Mouse (Mus musculus): ENCODE results near the gene Fam189a1. TPM values are rescaled to one million over a fixed set of nuclear protein-coding genes. Genes with fewer than 3 reads are reported as not detected.

Gene Fam189a1
- polyA plus RNA-seq, 1 experiment from 2014 or later: 2.8 TPM

GRCm38 (mm10) chr7:65018036-65018679 is 138.2 kb downstream of the Fam189a1 start:
- no peak for ATAC-seq (ENCODE audit: low FRiP score)
- Histone ChIP-seq H3K27me3 (peaks cover 3% of the 10 kb centered on the region; the same call in 1 of the 2 replicates), H3K27ac (peak overlapping the region; percentile 56; the same call in 1 of the 2 replicates), H3K9ac (no peak overlapping the region), H3K4me2 (no peak overlapping the region), H3K36me3 (replicated peaks) (no peaks in the 10 kb centered on the region), H3K4me3 (replicated peaks) (no peak overlapping the region), H3K9me3 (no peaks in the 10 kb centered on the region), H3K4me1 (peaks cover 16% of the 10 kb centered on the region)
- 39% methylated on average over 8 of the region's 8 CpGs for WGBS

- 74% methylated on average over 5 of the region's 5 CpGs for WGBS
- Histone ChIP-seq H3K4me1 (peaks cover 16% of the 10 kb centered on the region), H3K36me3 (replicated peaks) (no peaks in the 10 kb centered on the region), H3K9me3 (no peaks in the 10 kb centered on the region), H3K4me2 (no peak overlapping the region), H3K27me3 (peaks cover 3% of the 10 kb centered on the region; the same call in 1 of the 2 replicates), H3K27ac (no peak overlapping the region), H3K4me3 (replicated peaks) (no peak overlapping the region), H3K9ac (no peak overlapping the region)
- ATAC-seq (ENCODE audit: low FRiP score): no peak; the same call in 1 of the 2 replicates
Observed at GRCm38 (mm10) chr7:65017348-65017747, 139.0 kb downstream of the Fam189a1 start.

- Histone ChIP-seq H3K4me3 (replicated peaks) (no peak overlapping the region), H3K36me3 (replicated peaks) (no peaks in the 10 kb centered on the region), H3K4me2 (no peak overlapping the region), H3K27ac (no peak overlapping the region), H3K9me3 (no peaks in the 10 kb centered on the region), H3K4me1 (peaks cover 8% of the 10 kb centered on the region), H3K9ac (no peak overlapping the region), H3K27me3 (no peaks in the 10 kb centered on the region)
- ATAC-seq (ENCODE audit: low FRiP score): no peak
- 37% methylated on average over 6 of the region's 6 CpGs for WGBS
Observed at GRCm38 (mm10) chr7:65011133-65011532, 145.2 kb downstream of the Fam189a1 start.

GRCm38 (mm10) chr7:65010275-65010674 is 146.1 kb downstream of the Fam189a1 start:
- Histone ChIP-seq H3K4me3 (replicated peaks) (no peak overlapping the region), H3K27ac (no peak overlapping the region), H3K4me1 (peaks cover 8% of the 10 kb centered on the region), H3K27me3 (no peaks in the 10 kb centered on the region), H3K4me2 (no peak overlapping the region), H3K9me3 (no peaks in the 10 kb centered on the region), H3K36me3 (replicated peaks) (no peaks in the 10 kb centered on the region), H3K9ac (no peak overlapping the region)
- ATAC-seq (ENCODE audit: low FRiP score): no peak
- 71% methylated on average over 6 of the region's 6 CpGs for WGBS

GRCm38 (mm10) chr7:65005731-65006130 is 150.6 kb downstream of the Fam189a1 start:
- H3K9ac ChIP-seq: no peak overlapping the region
- H3K27ac ChIP-seq: no peak overlapping the region
- no peaks in the 10 kb centered on the region for H3K36me3 ChIP-seq (replicated peaks)
- no peak for ATAC-seq (ENCODE audit: low FRiP score)
- peaks cover 5% of the 10 kb centered on the region; the same call in 1 of the 2 replicates for H3K4me1 ChIP-seq
- 51% methylated on average over 2 of the region's 2 CpGs for WGBS
- no peak overlapping the region for H3K4me3 ChIP-seq (replicated peaks)
- H3K4me2 ChIP-seq: no peak overlapping the region
- H3K27me3 ChIP-seq: no peaks in the 10 kb centered on the region
- no peaks in the 10 kb centered on the region for H3K9me3 ChIP-seq

GRCm38 (mm10) chr7:64999718-65000214 is 156.6 kb downstream of the Fam189a1 start:
- no peak overlapping the region for H3K27ac ChIP-seq
- no peaks in the 10 kb centered on the region for H3K9me3 ChIP-seq
- no peaks in the 10 kb centered on the region for H3K27me3 ChIP-seq
- H3K4me2 ChIP-seq: no peak overlapping the region
- H3K4me3 ChIP-seq (replicated peaks): no peak overlapping the region
- no peak for ATAC-seq (ENCODE audit: low FRiP score)
- H3K36me3 ChIP-seq (replicated peaks): no peaks in the 10 kb centered on the region
- H3K9ac ChIP-seq: no peak overlapping the region
- WGBS: 58% methylated on average over 4 of the region's 4 CpGs
- H3K4me1 ChIP-seq: 0 out of 2 replicates have a peak, but pooled peaks cover 4% of the 10 kb centered on the region

GRCm38 (mm10) chr7:64997743-64998142 is 158.6 kb downstream of the Fam189a1 start:
- no peak overlapping the region for H3K27ac ChIP-seq
- no peak overlapping the region for H3K9ac ChIP-seq
- H3K36me3 ChIP-seq (replicated peaks): no peaks in the 10 kb centered on the region
- no peak for ATAC-seq (ENCODE audit: low FRiP score)
- H3K4me3 ChIP-seq (replicated peaks): no peak overlapping the region
- WGBS: 93% methylated on average over 5 of the region's 5 CpGs
- H3K4me2 ChIP-seq: no peak overlapping the region
- H3K4me1 ChIP-seq: 0 out of 2 replicates have a peak, but pooled peaks cover 4% of the 10 kb centered on the region
- H3K27me3 ChIP-seq: no peaks in the 10 kb centered on the region
- no peaks in the 10 kb centered on the region for H3K9me3 ChIP-seq

GRCm38 (mm10) chr7:64995946-64996444 is 160.4 kb downstream of the Fam189a1 start:
- H3K9ac ChIP-seq: no peak overlapping the region
- ATAC-seq (ENCODE audit: low FRiP score): peak; percentile 49; the same call in 1 of the 2 replicates
- H3K4me2 ChIP-seq: no peak overlapping the region
- no peak overlapping the region for H3K4me3 ChIP-seq (replicated peaks)
- H3K4me1 ChIP-seq: 0 out of 2 replicates have a peak, but pooled peaks cover 4% of the 10 kb centered on the region
- no peaks in the 10 kb centered on the region for H3K9me3 ChIP-seq
- H3K27ac ChIP-seq: no peak overlapping the region
- H3K27me3 ChIP-seq: no peaks in the 10 kb centered on the region
- no peaks in the 10 kb centered on the region for H3K36me3 ChIP-seq (replicated peaks)
- 29% methylated on average over 8 of the region's 8 CpGs for WGBS

GRCm38 (mm10) chr7:64989406-64989805 is 167.0 kb downstream of the Fam189a1 start:
- Histone ChIP-seq H3K9me3 (no peaks in the 10 kb centered on the region), H3K4me1 (no peaks in the 10 kb centered on the region), H3K9ac (no peak overlapping the region), H3K36me3 (replicated peaks) (no peaks in the 10 kb centered on the region), H3K27me3 (no peaks in the 10 kb centered on the region), H3K4me2 (no peak overlapping the region), H3K4me3 (replicated peaks) (no peak overlapping the region), H3K27ac (no peak overlapping the region)
- ATAC-seq (ENCODE audit: low FRiP score): no peak
- 86% methylated on average over 4 of the region's 4 CpGs for WGBS

GRCm38 (mm10) chr7:64988015-64988414 is 168.4 kb downstream of the Fam189a1 start:
- no peak overlapping the region for H3K27ac ChIP-seq
- no peaks in the 10 kb centered on the region for H3K36me3 ChIP-seq (replicated peaks)
- H3K9ac ChIP-seq: no peak overlapping the region
- no peaks in the 10 kb centered on the region for H3K4me1 ChIP-seq
- 95% methylated on average over 2 of the region's 2 CpGs for WGBS
- H3K4me3 ChIP-seq (replicated peaks): no peak overlapping the region
- no peak for ATAC-seq (ENCODE audit: low FRiP score)
- H3K4me2 ChIP-seq: no peak overlapping the region
- no peaks in the 10 kb centered on the region for H3K9me3 ChIP-seq
- no peaks in the 10 kb centered on the region for H3K27me3 ChIP-seq

- H3K4me2 ChIP-seq: no peak overlapping the region
- H3K9ac ChIP-seq: no peak overlapping the region
- H3K27ac ChIP-seq: no peak overlapping the region
- no peaks in the 10 kb centered on the region for H3K4me1 ChIP-seq
- H3K9me3 ChIP-seq: no peaks in the 10 kb centered on the region
- 89% methylated on average over 22 of the region's 22 CpGs for WGBS
- H3K4me3 ChIP-seq (replicated peaks): no peak overlapping the region
- ATAC-seq (ENCODE audit: low FRiP score): no peak
- H3K36me3 ChIP-seq (replicated peaks): no peaks in the 10 kb centered on the region
- H3K27me3 ChIP-seq: no peaks in the 10 kb centered on the region
Observed at GRCm38 (mm10) chr7:64984468-64985120, 171.8 kb downstream of the Fam189a1 start.

GRCm38 (mm10) chr7:64981511-64982235 is 174.7 kb downstream of the Fam189a1 start:
- H3K27me3 ChIP-seq: no peaks in the 10 kb centered on the region
- no peaks in the 10 kb centered on the region for H3K36me3 ChIP-seq (replicated peaks)
- 74% methylated on average over 2 of the region's 2 CpGs for WGBS
- no peaks in the 10 kb centered on the region for H3K4me1 ChIP-seq
- no peak overlapping the region for H3K9ac ChIP-seq
- H3K4me2 ChIP-seq: no peak overlapping the region
- no peak overlapping the region for H3K27ac ChIP-seq
- H3K4me3 ChIP-seq (replicated peaks): no peak overlapping the region
- H3K9me3 ChIP-seq: no peaks in the 10 kb centered on the region
- no peak for ATAC-seq (ENCODE audit: low FRiP score)
